Mouse (Mus musculus) c-Kit-negative CD71-positive TER-119-positive erythroid progenitor cells, embryonic 14.5 days (primary cell): Measurements from ENCODE around the gene Raf1.

ENCODE experiments used
- DNase-seq: peaks from one replicate; pipeline ENCODE4 v3.0.0-alpha.2; 2013; ENCODE audit warnings: low read depth, low spot score

Raf1 gene

DNA sequence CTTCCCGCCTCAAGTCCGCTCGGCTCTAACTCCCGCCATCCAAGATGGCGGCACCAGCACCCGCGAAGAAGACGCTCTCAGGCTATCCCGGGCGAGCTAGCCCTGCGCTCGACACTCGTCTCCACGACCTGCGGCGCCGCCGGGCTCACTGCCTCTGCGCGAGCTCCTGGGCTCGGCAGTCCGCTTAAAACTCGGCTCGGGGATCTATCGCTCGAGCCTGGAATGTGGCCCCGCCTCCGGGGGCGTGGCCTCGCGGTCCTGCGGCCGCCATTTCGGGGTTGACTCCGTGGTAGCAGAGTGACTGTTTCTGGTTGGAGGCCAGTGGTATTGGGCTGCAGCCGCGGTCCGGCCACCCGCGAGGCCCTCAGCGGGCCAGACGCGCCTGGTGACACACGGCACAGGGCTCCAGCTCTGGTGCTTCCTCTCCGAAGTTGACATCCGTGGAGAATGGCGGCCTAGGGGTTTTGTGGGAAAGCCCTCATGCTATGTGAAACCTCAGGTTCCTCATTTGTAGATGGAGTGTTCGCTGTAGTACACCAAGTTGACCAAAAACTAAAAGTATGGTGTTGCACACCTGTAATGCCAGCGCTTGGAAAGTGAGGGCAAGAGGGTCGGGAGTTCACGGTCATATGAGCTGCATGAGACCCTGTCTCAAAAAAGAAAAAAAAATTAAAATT lies at the start of gene Raf1:
Gene Raf1 (minus strand): TSS at position 184 of the 677 bp plus-strand sequence.
- DNase-seq, result peak; percentile 94

DNA sequence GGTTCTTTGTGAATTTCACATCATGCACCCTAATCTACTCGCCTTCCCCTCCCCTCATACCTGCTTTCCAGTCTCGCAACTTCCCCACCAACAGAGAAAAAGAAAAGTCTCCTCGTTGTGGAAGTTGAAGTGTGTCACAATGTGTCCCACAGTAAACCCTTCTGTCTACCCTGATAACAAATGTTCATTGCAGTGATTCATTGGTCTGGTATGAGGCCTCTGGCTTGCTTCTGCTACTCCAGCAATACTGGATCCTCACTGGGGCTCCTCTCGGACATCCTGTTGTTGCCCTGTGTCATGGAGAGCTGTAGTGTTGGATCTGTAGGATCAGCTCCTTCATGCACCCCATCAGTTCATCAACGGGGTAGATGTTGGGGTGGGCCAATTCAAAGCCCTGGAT lies 45.8 kb upstream of the Raf1 start:
- no peak for DNase-seq

DNA sequence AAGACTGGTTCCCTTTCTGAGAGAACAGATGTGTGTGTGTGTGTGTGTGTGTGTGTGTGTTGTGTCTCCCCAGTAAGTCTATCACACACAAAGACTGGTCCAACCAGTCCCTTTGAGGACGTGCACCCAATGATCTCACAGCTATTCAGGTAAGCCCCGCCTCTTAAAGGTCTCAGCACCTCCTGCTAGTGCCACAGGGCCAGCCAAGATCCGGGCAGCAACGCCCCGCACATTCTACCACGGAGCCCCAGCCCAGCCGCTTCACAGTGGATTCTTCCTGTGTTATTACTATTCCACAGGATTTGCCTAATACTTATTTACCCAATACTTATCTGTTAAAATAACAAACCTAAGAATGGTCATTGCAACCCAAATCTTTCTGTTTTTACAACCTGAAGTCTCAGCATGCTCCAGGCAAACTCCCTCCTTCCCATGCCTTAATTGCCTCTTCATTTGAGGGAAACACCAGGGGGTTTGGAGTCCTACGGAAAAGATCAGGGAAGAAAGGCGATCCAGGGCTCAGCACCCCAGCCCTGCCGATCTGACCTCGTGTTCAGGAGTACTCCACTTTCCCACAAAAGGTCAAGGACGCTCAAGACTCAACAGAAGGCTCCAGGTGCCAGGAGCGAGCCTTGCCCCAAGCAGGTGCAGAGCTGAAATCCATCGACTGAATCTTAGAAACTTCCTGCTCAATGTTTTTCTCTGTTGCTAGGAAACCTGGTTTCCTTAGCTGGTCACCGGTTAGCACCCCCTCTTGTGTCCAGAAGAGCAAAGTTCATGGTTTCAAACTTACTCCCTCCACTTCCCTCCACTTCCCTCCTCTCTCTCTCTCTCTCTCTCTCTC lies 41.5 kb upstream of the Raf1 start:
- DNase-seq, result peak; percentile 11

DNA sequence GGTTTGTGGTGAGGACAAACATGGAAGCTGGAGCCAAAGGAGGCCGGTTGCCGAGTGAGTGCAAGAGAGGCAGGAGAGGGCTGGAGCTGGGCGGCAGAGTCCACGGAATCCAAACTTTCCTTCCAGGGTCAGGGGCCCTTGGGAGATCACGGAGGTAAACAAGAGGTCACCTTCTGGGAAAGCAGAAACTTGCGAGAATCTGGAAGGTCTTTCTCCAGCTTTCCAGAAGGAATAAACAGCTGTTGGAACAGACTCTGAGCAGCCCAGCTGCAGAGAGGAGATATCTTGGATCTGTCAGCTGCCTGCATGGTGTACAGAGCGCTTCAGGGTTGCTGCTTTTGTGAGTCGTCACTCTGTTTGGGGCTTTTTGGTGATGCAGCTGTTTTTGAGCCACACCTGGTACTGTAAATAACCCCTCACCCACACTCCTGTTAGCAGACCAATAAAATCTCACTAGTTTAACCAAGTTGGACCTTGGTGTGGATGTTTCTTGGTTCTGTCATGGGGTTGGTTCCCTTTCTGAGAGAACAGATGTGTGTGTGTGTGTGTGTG lies 40.7 kb upstream of the Raf1 start:
- DNase-seq, result no peak

DNA sequence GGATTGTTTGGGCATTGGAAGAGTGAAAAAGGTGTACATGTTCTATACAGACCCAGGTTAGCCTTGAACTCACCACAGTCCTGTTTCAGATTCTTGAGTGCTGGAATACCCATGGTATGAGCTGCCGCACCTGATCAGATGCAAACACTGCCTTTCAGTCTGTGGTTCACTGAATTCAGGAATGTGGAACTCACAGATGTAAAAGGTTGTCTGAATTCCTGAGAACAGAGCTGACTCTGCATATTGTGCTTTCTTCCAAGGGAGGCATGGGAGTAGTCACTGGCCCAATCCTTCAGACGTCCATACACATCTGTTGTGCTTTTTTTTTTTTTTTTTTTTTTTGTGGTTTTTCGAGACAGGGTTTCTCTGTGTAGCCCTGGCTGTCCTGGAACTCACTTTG lies 34.8 kb upstream of the Raf1 start:
- no peak for DNase-seq

DNA sequence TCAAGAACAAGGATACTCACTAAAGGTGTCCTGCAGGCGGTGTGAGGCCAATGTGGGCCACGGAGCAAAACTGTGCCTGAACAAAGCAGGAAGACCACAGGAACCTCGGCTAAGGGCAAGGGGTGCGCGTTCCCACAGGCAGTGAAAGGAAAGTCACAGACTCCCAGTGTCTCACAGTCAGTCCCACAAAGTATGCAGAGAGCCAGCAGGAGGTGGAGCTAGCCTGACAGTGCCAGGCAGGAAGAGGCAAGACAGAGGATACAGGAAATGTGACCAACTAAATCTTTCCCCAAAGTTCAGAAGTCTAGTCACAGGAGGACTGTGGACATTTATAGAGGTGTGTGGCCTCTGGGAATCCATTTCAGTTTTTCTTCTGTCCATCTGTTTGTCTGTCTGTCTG lies 26.5 kb upstream of the Raf1 start:
- no peak for DNase-seq

DNA sequence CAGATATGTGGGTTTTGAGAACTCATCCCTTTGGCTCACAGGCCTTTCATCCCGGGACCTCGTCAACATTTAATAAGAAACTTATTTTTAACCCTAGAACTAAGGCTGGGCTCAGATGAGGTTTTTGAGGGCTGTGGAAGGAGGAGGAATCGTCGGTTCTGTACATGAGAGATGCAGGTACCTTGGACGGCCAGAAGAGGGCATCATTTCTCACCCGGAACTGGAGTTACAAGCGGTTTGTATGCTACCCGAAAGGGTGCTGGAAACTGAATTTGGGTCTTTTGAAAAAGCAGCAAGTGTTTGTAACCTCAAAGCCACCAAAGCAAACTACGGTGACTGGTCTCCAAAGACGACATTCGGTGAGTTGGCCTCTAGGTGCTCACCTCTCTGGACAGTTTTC lies 24.9 kb upstream of the Raf1 start:
- DNase-seq, result no peak

DNA sequence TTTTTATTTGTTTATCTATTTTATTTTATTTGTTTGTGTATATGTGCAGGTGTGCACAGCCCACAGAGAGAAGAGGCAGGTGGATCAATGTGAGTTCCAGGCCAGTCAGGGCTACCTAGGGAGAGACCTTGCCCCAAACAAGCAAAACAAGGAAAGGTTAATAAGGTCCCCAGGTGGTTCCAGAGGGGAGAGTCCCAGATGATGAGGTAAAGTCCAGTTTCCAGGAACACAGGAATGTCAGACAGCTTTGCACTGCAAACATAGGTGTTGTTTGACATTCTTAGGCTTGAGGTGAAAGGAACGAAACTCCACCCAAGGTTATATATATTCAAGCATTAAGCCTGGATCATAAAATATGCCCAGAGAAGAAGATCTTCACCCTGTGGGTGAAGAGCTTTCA lies 24.3 kb upstream of the Raf1 start:
- DNase-seq, result no peak

DNA sequence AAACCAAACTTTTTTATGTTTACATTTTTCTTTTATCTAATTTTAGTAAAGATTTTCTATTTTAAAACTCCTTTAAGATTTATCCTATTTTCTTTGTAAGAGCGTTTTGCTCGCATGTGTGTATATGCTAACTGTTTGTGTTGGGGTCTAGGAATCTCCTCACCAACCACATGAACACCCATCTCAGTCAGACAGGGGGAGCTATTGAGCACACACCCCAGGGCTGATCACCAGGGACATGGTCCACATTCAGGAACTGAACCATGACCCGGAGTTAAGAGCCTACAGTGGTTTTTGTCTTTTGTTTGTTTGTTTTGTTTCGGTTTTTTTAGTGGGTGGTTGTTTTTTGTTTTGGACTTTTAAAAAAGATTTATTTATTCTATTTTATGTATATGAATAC lies 22.3 kb upstream of the Raf1 start:
- no peak for DNase-seq

DNA sequence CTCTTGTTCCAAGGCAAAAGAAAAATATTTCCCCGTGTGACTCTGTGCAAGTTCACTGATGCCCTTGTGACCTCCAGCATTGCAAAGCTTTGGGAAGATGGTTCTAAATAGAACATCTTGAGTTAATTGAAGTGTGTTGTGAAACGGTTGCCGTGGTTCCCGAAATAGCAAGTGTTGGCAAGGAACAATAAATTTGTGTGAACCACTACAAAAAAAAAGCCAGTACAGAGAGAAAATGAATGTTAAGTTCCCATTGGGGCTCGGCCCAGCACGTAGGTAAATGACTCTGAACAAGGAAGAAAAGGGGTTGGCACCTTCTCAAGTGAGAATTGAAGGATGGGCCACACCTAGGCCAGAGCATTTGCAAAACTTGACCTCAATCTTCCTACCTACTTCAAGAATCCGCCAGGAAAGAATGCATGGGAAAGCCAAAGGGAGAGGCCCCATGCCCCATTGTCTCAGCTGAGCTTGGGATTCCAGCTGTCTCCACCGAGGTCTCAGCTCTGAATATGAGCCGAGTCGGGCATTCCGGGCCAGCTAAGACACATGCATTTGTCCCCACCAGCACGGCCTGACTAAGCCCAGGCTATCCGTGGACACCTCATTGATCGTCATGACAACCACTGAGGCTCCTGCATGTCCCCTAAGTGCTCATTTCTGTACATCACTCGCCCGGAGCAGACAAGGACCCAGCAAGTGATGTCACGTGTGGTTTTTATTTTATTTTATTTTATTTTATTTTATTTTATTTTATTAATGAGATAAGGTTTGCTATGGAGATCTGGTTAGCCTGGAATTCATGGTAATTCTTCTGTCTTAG lies 21.5 kb upstream of the Raf1 start:
- no peak for DNase-seq

DNA sequence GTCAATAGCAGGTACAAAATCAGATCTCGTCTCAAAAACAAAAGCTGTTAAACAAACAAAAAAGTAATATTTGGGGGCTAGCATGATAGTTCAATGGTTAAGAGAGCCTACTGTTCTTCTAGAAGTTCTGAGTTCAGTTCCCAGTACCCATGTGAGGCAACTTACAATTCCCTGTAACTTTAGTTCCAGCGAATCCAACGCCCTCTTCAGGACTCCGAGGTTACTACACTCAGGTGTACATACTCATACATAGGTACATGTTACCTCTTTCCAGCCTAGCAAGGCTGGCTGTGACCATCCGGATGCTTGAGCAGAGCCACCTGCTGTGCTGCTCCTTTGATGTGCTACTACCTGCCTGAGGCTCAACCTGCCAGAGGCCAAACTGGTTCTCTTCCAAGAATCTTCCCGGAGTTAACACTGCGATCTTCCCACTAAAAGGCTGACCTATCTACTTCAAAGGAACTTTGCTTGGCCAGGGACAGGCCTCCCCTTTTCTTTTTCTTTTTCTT lies 20.3 kb upstream of the Raf1 start:
- DNase-seq, result no peak

DNA sequence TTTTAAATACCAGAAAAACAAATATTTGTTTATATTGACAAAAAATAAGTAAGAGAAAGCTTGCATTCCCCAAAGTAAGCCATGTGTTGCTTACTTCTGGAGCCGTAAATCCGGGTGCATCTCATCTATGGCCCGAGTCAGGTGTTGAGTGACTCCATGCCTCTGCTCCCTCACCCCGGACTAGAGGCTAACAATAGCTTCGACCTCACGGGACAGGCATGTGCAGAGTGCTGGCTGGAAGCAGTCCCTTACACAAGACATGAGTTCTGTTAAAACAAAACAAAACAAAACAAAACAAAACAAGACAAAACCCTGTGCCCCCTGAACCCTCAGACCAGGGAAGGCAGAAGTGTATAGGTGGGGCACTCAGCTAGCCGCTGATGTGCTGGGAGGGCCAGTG lies 18.7 kb upstream of the Raf1 start:
- no peak for DNase-seq

DNA sequence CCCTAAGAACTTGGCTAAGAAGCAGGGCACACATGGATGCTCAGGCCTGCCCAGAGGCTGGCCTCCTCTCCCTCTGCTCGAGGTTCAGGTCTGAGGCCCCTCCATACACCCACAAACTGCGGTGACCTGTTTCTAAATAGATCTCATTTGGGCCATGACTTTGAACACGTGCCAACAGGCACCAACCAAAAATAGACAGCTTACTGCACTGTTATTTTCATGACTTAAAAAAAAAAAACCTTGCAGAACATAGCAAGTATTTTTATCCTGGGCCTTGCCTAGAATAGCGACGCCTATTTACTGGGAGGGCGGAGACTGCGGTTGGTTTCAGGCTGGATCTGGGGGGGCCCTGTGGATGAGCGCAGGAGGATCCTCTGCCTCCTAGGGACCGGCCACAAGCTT lies 18.0 kb upstream of the Raf1 start:
- no peak for DNase-seq

DNA sequence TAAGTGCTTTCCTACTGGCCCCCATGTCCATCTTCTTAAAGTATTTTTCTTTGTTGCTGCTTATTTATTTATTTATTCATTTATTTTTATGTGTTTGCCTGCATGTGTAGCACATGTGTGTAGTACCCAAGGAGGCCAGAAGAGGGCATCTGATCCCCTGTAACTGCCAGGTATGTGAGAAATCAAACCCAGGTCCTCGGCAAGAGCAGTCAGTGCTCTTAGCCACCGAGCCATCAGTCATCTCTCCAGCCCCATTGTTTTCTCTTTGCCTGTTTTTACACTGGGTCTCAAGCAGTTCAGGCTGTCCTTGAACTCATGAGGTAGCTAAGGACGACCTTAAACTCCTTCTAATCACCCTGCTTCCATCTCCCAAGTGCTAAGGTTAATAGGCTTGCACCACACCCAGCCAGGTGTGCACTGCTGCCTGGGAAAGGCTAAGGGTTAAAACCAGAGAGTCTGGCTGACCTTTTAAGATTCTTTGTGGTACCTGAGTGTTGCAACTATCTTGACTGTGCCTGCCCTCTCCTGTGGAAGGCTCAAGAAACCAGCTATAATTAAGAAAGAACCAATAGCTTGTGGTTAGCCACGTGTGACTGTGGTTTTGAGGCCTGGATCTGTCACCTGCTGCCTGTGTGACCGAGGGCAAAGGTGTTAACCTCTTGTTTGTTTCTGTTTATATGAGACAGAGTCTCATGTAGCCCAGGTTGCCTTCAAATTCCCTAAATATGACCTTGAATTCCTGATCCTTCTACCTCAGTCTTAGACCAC lies 16.7 kb upstream of the Raf1 start:
- DNase-seq, result no peak

DNA sequence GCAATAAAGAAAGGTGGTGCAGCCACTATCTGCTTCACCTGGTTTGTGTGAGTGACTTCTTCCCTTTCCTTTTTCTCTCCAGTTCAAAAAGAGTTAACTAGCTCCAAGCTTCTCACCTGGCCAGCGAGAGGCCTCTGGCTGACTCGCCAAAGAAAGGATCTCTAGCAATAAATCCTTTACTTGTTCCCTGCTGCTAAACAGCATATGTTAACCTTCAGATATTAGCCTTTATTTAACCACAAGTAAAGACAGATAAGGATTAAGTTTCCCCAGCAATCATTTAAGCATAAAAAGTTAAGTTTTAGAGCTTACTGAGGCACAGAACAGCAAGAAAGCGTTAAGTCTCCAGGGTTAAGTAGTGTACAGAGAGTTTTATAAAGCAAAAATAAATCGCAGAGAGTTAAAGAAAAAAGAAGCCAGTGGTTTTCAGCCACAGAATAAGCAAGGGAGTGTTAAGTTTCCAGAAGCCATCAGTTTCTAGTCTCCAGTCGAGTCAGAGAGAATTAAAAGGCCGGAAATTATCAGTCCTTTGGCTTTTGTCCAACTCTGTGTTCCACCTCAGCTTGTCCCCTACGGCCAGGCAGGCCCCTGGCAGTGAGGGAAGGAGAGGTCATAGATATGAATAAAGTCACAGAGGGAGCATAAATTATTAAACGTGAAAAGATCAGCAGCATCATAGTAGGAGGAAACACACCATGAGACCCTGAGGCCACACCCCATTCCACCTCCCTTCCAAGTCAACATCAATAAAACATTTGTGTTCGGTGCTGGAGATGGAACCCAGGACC lies 15.9 kb upstream of the Raf1 start:
- DNase-seq, result no peak

DNA sequence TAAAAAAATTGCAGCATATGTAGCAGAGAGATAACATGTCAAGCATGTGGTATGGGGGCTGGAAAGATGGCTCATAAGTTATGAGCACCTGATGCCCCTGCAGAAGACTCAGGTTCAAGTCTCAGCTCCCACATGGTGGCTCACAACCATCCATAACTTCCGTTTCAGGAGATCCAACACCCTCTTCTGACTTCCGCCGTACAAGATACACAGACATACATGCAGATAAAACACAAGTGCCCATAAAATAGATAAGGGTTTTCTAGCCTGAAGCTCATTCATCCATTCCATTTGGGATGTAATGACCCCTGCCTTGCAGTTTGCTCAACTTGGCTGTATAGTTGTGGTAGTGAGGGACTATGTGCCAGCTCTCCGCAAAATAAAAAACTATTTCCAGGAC lies 13.7 kb upstream of the Raf1 start:
- no peak for DNase-seq

DNA sequence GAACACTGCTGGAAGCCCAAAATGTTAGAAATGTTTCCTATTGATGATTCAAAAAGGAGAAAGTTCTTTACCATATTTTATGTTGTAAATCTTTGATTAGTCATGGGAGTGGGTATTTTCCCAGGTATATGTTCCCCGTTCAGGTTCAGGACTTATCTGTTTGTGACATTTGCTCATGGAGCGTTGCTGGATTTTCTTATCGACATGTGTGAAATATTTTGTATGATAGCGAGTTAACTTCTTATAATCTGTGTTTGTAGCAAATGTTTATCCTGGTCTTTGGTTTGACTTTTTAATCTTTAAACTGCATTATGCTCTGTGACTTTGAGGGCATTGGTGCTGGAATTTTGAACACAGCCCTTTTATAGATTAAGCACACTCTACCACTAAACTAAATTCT lies 12.2 kb upstream of the Raf1 start:
- DNase-seq, result no peak

DNA sequence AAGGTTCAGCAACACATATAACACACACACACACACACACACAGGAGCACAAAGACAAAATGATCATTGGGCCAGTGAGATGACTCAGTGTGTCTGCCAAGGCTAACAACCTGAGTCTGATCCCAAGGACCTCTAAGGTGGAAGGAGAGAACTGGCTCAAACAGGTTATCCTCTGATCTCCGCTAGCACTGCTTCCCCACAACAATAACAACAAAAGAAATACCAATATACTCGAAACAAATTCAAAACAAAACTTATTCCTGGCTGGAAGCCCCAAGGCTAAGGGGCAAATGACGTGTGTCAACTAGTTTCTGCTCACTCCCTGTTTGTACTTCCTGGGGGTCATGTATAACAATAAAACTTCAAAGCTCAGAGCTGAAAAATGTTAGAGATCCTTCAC lies 11.3 kb upstream of the Raf1 start:
- no peak for DNase-seq

DNA sequence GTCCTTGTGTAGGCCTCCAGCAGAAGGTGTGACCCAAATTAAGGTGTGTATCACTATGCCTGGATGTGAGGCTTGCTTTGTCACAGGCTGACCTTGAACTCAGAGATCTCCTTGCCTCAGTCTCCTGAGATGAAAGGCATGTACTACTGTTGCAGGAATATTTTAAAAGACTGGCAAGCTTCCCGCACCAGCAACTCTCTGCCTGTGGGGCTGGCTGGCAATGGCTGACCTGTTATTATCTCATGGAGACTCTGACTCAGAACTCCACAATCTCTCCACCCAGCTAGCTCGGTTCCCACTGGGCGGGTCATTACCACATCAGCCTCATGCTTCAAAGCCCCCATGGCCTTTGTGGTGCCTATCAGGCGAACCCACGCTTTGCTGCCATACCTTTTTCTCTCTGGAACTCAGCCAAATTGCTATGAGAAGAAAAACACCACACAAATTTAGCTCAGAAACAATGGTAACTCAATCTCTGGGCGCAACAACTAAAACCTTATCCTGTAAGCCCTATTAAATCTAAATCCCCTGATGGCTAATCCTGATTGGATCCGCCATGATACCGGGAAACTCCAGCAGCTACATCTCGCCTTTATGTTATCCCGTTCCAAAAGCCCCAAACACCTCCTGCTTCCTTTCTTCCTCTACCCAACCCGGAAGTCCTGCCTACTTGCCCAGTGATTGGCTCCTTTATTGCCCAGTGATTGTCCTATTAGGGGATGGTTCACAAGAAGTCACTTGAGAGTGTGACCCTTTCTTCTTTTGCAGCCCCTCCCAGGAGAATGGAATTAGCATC lies 8.6 kb upstream of the Raf1 start:
- DNase-seq, result no peak

DNA sequence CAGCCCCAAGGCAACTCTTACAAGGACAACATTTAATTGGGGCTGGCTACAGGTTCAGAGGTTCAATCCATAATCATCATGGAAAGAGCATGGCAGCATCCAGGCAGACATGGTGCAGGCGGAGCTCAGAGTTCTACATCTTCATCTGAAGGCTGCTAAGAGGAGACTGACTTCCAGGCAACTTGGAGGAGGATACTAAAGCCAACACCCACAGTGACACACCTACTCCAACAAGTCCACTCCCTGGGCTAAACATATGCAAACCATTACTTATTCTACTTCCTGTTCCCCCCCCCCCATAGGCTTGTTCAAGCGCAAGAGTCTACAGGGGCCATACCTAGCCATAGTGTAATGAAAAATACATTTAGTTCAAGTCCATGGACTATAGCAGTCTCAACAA lies 7.8 kb upstream of the Raf1 start:
- DNase-seq, result no peak
